Mouse (Mus musculus) heart, postnatal 0 days (tissue): ENCODE results near the gene Ferd3l.

Source experiments
- CTCF ChIP-seq: IDR thresholded peaks from 2 replicates; pipeline ENCODE4 v1.5.1; 2016; ENCODE audit warnings: antibody characterized with exemption, control low read depth, low read depth
- EP300 ChIP-seq: IDR thresholded peaks from 2 replicates; pipeline ENCODE4 v1.6.1; 2016; ENCODE audit warnings: antibody characterized with exemption, low read depth

DNA sequence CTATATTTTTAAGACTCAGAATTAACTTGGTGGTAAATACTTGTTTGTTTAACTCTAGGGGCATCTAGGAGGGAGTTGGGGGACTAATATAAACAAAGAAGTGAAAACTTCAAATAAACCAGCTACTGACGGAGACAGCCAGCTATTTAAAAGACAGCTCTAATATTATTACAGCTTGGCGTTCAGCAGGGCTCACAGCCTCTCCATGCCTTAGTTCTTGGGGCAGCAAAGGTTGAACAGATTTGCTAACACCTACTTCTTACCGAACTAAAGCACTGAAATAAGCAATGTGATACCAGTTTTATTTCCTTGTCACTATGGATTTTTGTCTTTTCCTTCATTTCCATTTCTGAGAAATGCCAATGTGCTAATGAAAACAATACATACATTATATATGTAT is 31.6 kb downstream of the Ferd3l start:
- no peak for TF ChIP-seq CTCF
- no peak for TF ChIP-seq EP300
